Mouse (Mus musculus) right cerebral cortex, adult 18-20 months (tissue): ENCODE data around the gene Chchd3.

ENCODE experiments used
- DNase-seq: peaks from one replicate; pipeline ENCODE4 v3.0.0; 2022; ENCODE audit warnings: mixed read lengths

The Chchd3 gene

GRCm38 (mm10) chr6:33059735-33060576 lies at the start of gene Chchd3:
Gene Chchd3 (minus strand): TSS chr6:33060260.
- peak; percentile 98 for DNase-seq

- peak; percentile 65 for DNase-seq
Observed at GRCm38 (mm10) chr6:33104661-33105060, 44.6 kb upstream of the Chchd3 start.

GRCm38 (mm10) chr6:33098903-33099302 lies 38.8 kb upstream of the Chchd3 start:
- DNase-seq, result no peak

- peak; percentile 16 for DNase-seq
Observed at GRCm38 (mm10) chr6:33094671-33095233, 34.7 kb upstream of the Chchd3 start.

GRCm38 (mm10) chr6:33080186-33080585 lies 20.1 kb upstream of the Chchd3 start:
- no peak for DNase-seq

GRCm38 (mm10) chr6:33078260-33078936 lies 18.3 kb upstream of the Chchd3 start:
- no peak for DNase-seq

GRCm38 (mm10) chr6:33066462-33066861 lies 6.4 kb upstream of the Chchd3 start:
- DNase-seq, result no peak

- DNase-seq, result no peak
Observed at GRCm38 (mm10) chr6:33059276-33059675, 784 bp downstream of the Chchd3 start.

- no peak for DNase-seq
Observed at GRCm38 (mm10) chr6:33056392-33056791, 3.7 kb downstream of the Chchd3 start.

- no peak for DNase-seq
Observed at GRCm38 (mm10) chr6:33055663-33056062, 4.4 kb downstream of the Chchd3 start.

- no peak for DNase-seq
Observed at GRCm38 (mm10) chr6:33054946-33055345, 5.1 kb downstream of the Chchd3 start.

- no peak for DNase-seq
Observed at GRCm38 (mm10) chr6:33051642-33052041, 8.4 kb downstream of the Chchd3 start.

GRCm38 (mm10) chr6:33049705-33050420 lies 10.2 kb downstream of the Chchd3 start:
- DNase-seq, result no peak

- DNase-seq, result no peak
Observed at GRCm38 (mm10) chr6:33043480-33043879, 16.6 kb downstream of the Chchd3 start.

GRCm38 (mm10) chr6:33042880-33043279 lies 17.2 kb downstream of the Chchd3 start:
- no peak for DNase-seq

GRCm38 (mm10) chr6:33041978-33042377 lies 18.1 kb downstream of the Chchd3 start:
- no peak for DNase-seq

GRCm38 (mm10) chr6:33040360-33041090 lies 19.5 kb downstream of the Chchd3 start:
- DNase-seq, result no peak

- DNase-seq, result no peak
Observed at GRCm38 (mm10) chr6:33032543-33032942, 27.5 kb downstream of the Chchd3 start.

- no peak for DNase-seq
Observed at GRCm38 (mm10) chr6:33031631-33032030, 28.4 kb downstream of the Chchd3 start.

GRCm38 (mm10) chr6:33028296-33028695 lies 31.8 kb downstream of the Chchd3 start:
- DNase-seq, result no peak

GRCm38 (mm10) chr6:33025041-33025440 lies 35.0 kb downstream of the Chchd3 start:
- no peak for DNase-seq

- no peak for DNase-seq
Observed at GRCm38 (mm10) chr6:33004607-33005006, 55.5 kb downstream of the Chchd3 start.
